Mouse (Mus musculus): ENCODE measurements around the gene Naaladl2.

DNA sequence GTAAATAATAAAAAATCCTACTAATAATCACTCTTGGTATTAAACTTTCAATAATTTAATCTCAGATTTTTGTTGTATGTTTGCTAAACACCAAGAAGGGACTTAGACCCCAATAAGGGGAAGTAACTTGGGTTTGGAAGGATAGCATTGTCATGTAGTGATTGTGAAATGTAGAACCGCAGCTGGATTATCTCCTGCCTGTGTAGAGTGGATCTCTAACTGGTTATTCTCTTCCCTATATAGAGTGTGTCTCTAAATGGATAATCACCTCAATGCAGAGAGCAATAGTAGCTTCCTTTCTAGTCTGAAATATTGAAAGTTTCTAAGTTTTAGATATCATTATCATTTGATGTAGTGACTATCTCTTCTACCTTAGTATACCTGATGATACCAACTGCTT lies 1001.3 kb downstream of the Naaladl2 start:
- TF ChIP-seq CTCF (IDR thresholded peaks at IDR 0.05; ENCODE audit: low read depth, low read length) (no peak), POLR2AphosphoS5 (IDR thresholded peaks at IDR 0.05; ENCODE audit: insufficient replicate concordance, low read depth, low read length) (no peak), GATA1 (IDR thresholded peaks at IDR 0.05; ENCODE audit: borderline replicate concordance, low read length) (no peak), TAL1 (conservative IDR thresholded peaks at IDR 0.05; ENCODE audit: low read depth, low read length) (no peak), GATA2 (IDR thresholded peaks at IDR 0.05; ENCODE audit: borderline replicate concordance, low read depth, low read length) (no peak)

Data from G1E (cell line).